Mouse (Mus musculus) MEL (cell line): Measurements from ENCODE around the gene Drc1. TPM values are rescaled to one million over a fixed set of nuclear protein-coding genes. Genes with fewer than 3 reads are reported as not detected.
A peak's percentile ranks its signal among the peaks of the same experiment; 100 is the strongest.

Experiments
- DNase-seq: peaks from one replicate; pipeline ENCODE4 v3.0.0; 2011; ENCODE audit warnings: low read depth, low spot score
- H3K27ac ChIP-seq: 2 replicates; pipeline ENCODE4 v1.5.1; 2012; ENCODE audit warnings: low read depth, mild to moderate bottlenecking, control low read depth, low read length, moderate library complexity; ENCODE audit not compliant: control insufficient read depth
- H3K27me3 ChIP-seq, 2 experiments: fragments of 150-350 bp in 1 of 2; sonication (generic) in 1 of 2; 2 replicates each; pipeline ENCODE4 v1.6.1; 2012; ENCODE audit warnings: low read length in 2 of 2, mild to moderate bottlenecking in 2 of 2, improper control_type of control experiment in 1 of 2, moderate library complexity in 1 of 2; ENCODE audit not compliant: insufficient read depth in 2 of 2, control insufficient read depth in 1 of 2
- H3K36me3 ChIP-seq, 2 experiments: 2 replicates each; pipeline ENCODE4 v1.6.1; 2012 to 2014; ENCODE audit warnings: low read length in 2 of 2, improper control_type of control experiment in 1 of 2, inconsistent platforms in 1 of 2, mild to moderate bottlenecking in 1 of 2; ENCODE audit not compliant: insufficient read depth in 2 of 2, control insufficient read depth in 1 of 2
- H3K4me1 ChIP-seq, 2 experiments: fragments of 150-350 bp in 1 of 2; sonication (generic) in 1 of 2; 2 replicates each; pipeline ENCODE4 v1.6.1; 2012; ENCODE audit warnings: low read length in 2 of 2, improper control_type of control experiment in 1 of 2, mild to moderate bottlenecking in 1 of 2; ENCODE audit not compliant: insufficient read depth in 2 of 2, control insufficient read depth in 1 of 2
- H3K4me3 ChIP-seq, 2 experiments: fragments of 150-350 bp in 1 of 2; sonication (generic) in 1 of 2; 2 replicates each; pipeline ENCODE4 v1.5.1; 2012; ENCODE audit warnings: low read depth in 2 of 2, low read length in 2 of 2, mild to moderate bottlenecking in 2 of 2, moderate library complexity in 2 of 2, control low read depth in 1 of 2, improper control_type of control experiment in 1 of 2; ENCODE audit not compliant: control insufficient read depth in 1 of 2, insufficient read depth in 1 of 2
- H3K79me2 ChIP-seq: 2 replicates; pipeline ENCODE4 v1.6.1; 2012; ENCODE audit warnings: mild to moderate bottlenecking, low read length, moderate library complexity; ENCODE audit not compliant: control insufficient read depth, poor library complexity, insufficient read depth
- H3K9ac ChIP-seq: 2 replicates; pipeline ENCODE4 v1.6.1; 2012; ENCODE audit warnings: low read depth, mild to moderate bottlenecking, control low read depth, low read length, moderate library complexity; ENCODE audit not compliant: control insufficient read depth, poor library complexity, severe bottlenecking
- H3K9me3 ChIP-seq: fragments of 150-350 bp; sonication (generic); replicated peaks from 2 replicates; pipeline ENCODE4 v1.6.1; 2012; ENCODE audit warnings: mild to moderate bottlenecking, low read length, improper control_type of control experiment, moderate library complexity; ENCODE audit not compliant: insufficient read depth
- BHLHE40 ChIP-seq: IDR thresholded peaks from 2 replicates; pipeline ENCODE4 v1.6.1; 2012; ENCODE audit warnings: low read depth, mild to moderate bottlenecking, inconsistent platforms, low read length, improper control_type of control experiment, borderline replicate concordance
- CHD1 ChIP-seq: IDR thresholded peaks from 2 replicates; pipeline ENCODE4 v1.6.1; 2012; ENCODE audit warnings: low read depth, mild to moderate bottlenecking, inconsistent platforms, low read length, improper control_type of control experiment
- CTCF ChIP-seq, 3 experiments: IDR thresholded peaks in 2 of 3; conservative IDR thresholded peaks in 1 of 3; 2 replicates each; pipeline ENCODE4 v1.5.1; 2011 to 2012; ENCODE audit warnings: low read length in 3 of 3, low read depth in 2 of 3, mild to moderate bottlenecking in 2 of 3, improper control_type of control experiment in 1 of 3, inconsistent platforms in 1 of 3, mixed read lengths in 1 of 3, moderate library complexity in 1 of 3; ENCODE audit not compliant: control insufficient read depth in 1 of 3, insufficient read depth in 1 of 3, poor library complexity in 1 of 3, severe bottlenecking in 1 of 3
- E2F4 ChIP-seq: IDR thresholded peaks from 2 replicates; pipeline ENCODE4 v1.6.1; 2011; ENCODE audit warnings: low read depth, low read length, improper control_type of control experiment, borderline replicate concordance
- ETS1 ChIP-seq: IDR thresholded peaks from 2 replicates; pipeline ENCODE4 v1.6.1; 2012; ENCODE audit warnings: low read depth, mild to moderate bottlenecking, inconsistent platforms, low read length, improper control_type of control experiment, moderate library complexity
- GATA1 ChIP-seq: IDR thresholded peaks from 2 replicates; pipeline ENCODE4 v1.6.1; 2011; ENCODE audit warnings: low read depth, low read length, improper control_type of control experiment
- HCFC1 ChIP-seq: IDR thresholded peaks from 2 replicates; pipeline ENCODE4 v1.6.1; 2012; ENCODE audit warnings: low read depth, mild to moderate bottlenecking, inconsistent platforms, low read length, improper control_type of control experiment, moderate library complexity
- KAT2A ChIP-seq: conservative IDR thresholded peaks from 2 replicates; pipeline ENCODE4 v1.6.1; 2012; ENCODE audit warnings: low read depth, low read length, improper control_type of control experiment, inconsistent platforms
- MAX ChIP-seq: IDR thresholded peaks from 2 replicates; pipeline ENCODE4 v1.6.1; 2011; ENCODE audit warnings: low read length, improper control_type of control experiment
- MXI1 ChIP-seq: IDR thresholded peaks from 2 replicates; pipeline ENCODE4 v1.6.1; 2011; ENCODE audit warnings: mild to moderate bottlenecking, low read depth, low read length, improper control_type of control experiment
- POLR2AphosphoS2 ChIP-seq: IDR thresholded peaks from 2 replicates; pipeline ENCODE4 v1.6.1; 2011; ENCODE audit warnings: low read length, improper control_type of control experiment
- RAD21 ChIP-seq: IDR thresholded peaks from 2 replicates; pipeline ENCODE4 v1.6.1; 2011; ENCODE audit warnings: mild to moderate bottlenecking, low read depth, low read length, improper control_type of control experiment
- SIN3A ChIP-seq: IDR thresholded peaks from 2 replicates; pipeline ENCODE4 v1.6.1; 2012; ENCODE audit warnings: low read length, improper control_type of control experiment, inconsistent platforms
- SMC3 ChIP-seq: IDR thresholded peaks from 2 replicates; pipeline ENCODE4 v1.6.1; 2011; ENCODE audit warnings: low read depth, low read length, improper control_type of control experiment
- TAL1 ChIP-seq: IDR thresholded peaks from 2 replicates; pipeline ENCODE4 v1.6.1; 2012; ENCODE audit warnings: mild to moderate bottlenecking, inconsistent platforms, low read length, moderate library complexity, mixed read lengths
- TBP ChIP-seq: IDR thresholded peaks from 2 replicates; pipeline ENCODE4 v1.8.0; 2011; ENCODE audit warnings: low read depth, low read length, improper control_type of control experiment
- USF1 ChIP-seq: IDR thresholded peaks from 2 replicates; pipeline ENCODE4 v1.6.1; 2014; ENCODE audit warnings: low read depth, mild to moderate bottlenecking, inconsistent platforms, low read length, improper control_type of control experiment, moderate library complexity
- USF2 ChIP-seq, 2 experiments: IDR thresholded peaks; 2 replicates each; pipeline ENCODE4 v1.6.1; 2011 to 2012; ENCODE audit warnings: improper control_type of control experiment in 2 of 2, low read length in 2 of 2, borderline replicate concordance in 1 of 2, inconsistent platforms in 1 of 2, low read depth in 1 of 2, mild to moderate bottlenecking in 1 of 2; ENCODE audit not compliant: insufficient read depth in 1 of 2
- ZC3H11A ChIP-seq: IDR thresholded peaks from 2 replicates; pipeline ENCODE4 v1.6.1; 2012; ENCODE audit warnings: low read depth, mild to moderate bottlenecking, inconsistent platforms, low read length, improper control_type of control experiment
- ZKSCAN1 ChIP-seq: IDR thresholded peaks from 2 replicates; pipeline ENCODE4 v1.6.1; 2012; ENCODE audit warnings: low read depth, mild to moderate bottlenecking, inconsistent platforms, low read length, improper control_type of control experiment, moderate library complexity
- ZMIZ1 ChIP-seq: IDR thresholded peaks from 2 replicates; pipeline ENCODE4 v1.6.1; 2012; ENCODE audit warnings: low read depth, mild to moderate bottlenecking, inconsistent platforms, low read length, improper control_type of control experiment, moderate library complexity
- polyA plus RNA-seq, 2 experiments: library from polyadenylated mRNA; stranded (reverse) in 1 of 2; unstranded in 1 of 2; fragments of >175 nt in 1 of 2; fragments of >200 nt in 1 of 2; gene quantifications; 2 replicates each; pipeline versions ENCODE4 v1.2.1 to v1.2.4; 2012; ENCODE audit warnings: low replicate concordance in 2 of 2, low read depth in 1 of 2; ENCODE audit not compliant: insufficient read length in 2 of 2, insufficient read depth in 1 of 2, missing spikeins in 1 of 2
- total RNA-seq: library from RNA; depleted of rRNA; stranded (reverse); fragments of 300-350 nt; gene quantifications from 2 replicates; pipeline ENCODE4 v1.2.3, GENCODE M21; 2012

The Drc1 gene
- total and polyA plus RNA-seq, 3 experiments, result not detected

DNA sequence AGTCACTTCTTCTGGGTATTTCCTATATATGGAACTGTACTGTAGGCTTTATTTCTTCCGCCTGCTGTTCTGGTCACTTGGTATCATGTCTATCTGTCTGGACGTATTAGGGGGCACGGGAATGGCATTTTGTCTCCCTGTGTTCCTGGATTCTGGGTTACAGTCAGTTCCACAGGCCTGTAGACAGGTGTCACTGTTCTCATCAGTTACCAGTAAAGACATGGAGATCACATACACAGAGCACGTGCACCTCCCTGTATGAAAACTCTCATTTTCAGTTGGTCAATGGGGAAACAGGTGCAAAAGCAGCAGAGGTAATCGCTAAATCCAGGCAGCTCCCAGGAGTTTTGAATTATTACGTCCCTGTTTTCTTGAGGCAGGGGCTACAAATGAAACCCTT is 106.5 kb downstream of the Drc1 start:
- TF ChIP-seq BHLHE40, result no peak
- no peak for TF ChIP-seq TAL1
- TF ChIP-seq CTCF (IDR thresholded peaks at IDR 0.05 in 2 of 3, conservative IDR thresholded peaks at IDR 0.05 in 1 of 3; ENCODE audit: control insufficient read depth in 1 of 3, insufficient read depth in 1 of 3, low read depth in 2 of 3, low read length in 3 of 3, poor library complexity in 1 of 3, severe bottlenecking in 1 of 3), result peak in 1 of 3 experiments; percentile 15; a peak in 2 of 6 replicates
- Histone ChIP-seq H3K27ac (no peak overlapping the region), H3K4me3 (no peak overlapping the region), H3K36me3 (no peaks in the 10 kb centered on the region), H3K9ac (no peak overlapping the region), H3K27me3 (peaks cover 8% of the 10 kb centered on the region in 2 experiments), H3K4me1 (0 out of 4 replicates have a peak, but pooled peaks cover 0 to 2% of the 10 kb centered on the region in 2 experiments), H3K9me3 (no peaks in the 10 kb centered on the region), H3K79me2 (no peaks in the 10 kb centered on the region)
- no peak for DNase-seq

DNA sequence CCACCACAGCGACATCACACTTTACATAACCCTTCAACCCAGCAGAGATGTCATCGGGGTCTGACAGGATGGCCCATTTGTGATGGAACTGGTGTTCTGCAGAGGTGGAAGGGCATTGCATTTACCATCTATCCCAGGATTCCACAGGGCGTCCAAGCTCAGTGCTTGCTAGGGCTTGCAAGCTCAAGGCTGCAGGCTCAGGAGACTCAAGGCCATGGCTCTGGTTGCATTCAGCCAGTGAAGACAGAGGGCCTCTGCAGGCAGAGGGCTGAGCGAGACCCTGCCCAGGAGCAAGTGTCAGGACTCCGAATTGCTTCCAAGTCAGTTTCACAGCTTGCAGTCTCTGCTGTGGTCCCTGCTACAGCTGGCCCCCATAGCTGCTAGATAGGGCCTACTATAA is 108.6 kb downstream of the Drc1 start:
- Histone ChIP-seq H3K79me2 (no peaks in the 10 kb centered on the region), H3K27me3 (peaks cover 8% of the 10 kb centered on the region in 2 experiments)
- no peak for TF ChIP-seq ZKSCAN1
- no peak for TF ChIP-seq HCFC1
- no peak for TF ChIP-seq SIN3A
- TF ChIP-seq TAL1, result no peak
- no peak for TF ChIP-seq MAX
- TF ChIP-seq ZC3H11A, result no peak
- TF ChIP-seq MXI1, result no peak
- TF ChIP-seq TBP, result no peak
- TF ChIP-seq USF1, result no peak
- TF ChIP-seq E2F4, result no peak
- TF ChIP-seq CHD1, result no peak
- no peak for TF ChIP-seq GATA1
- TF ChIP-seq POLR2AphosphoS2, result no peak
- TF ChIP-seq, all 39 proteins: peak for 0
- H3K4me1 ChIP-seq, result 0 out of 4 replicates have a peak, but pooled peaks cover 0 to 2% of the 10 kb centered on the region in 2 experiments
- H3K4me3 ChIP-seq, result no peak overlapping the region
- no peak overlapping the region for H3K27ac ChIP-seq
- no peak overlapping the region for H3K9ac ChIP-seq
- no peak for DNase-seq
- H3K9me3 ChIP-seq, result no peaks in the 10 kb centered on the region
- no peaks in the 10 kb centered on the region for H3K36me3 ChIP-seq

DNA sequence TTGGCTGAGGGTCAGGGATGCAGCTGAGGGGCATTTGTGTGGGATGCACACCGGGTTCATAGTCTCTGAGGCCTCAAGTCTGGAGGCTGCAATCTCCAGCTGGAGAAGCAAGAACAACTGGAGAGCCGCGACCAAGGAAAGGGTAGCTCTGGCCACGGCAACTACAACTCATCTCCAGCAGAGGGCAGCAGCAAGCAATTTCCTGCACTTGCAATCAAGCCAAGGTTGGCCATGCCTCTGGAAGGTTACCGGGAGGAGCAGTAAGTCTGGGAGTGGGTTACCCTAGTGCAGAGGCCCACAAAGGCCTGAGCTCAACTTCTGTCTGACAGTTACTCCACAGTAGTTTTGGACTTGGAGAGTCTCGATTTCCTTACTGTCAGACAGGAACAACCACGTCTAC is 110.3 kb downstream of the Drc1 start:
- H3K27me3 ChIP-seq, result peaks cover 5 to 10% of the 10 kb centered on the region in 2 experiments
- TF ChIP-seq KAT2A (no peak), CTCF (IDR thresholded peaks at IDR 0.05 in 2 of 3, conservative IDR thresholded peaks at IDR 0.05 in 1 of 3; ENCODE audit: control insufficient read depth in 1 of 3, insufficient read depth in 1 of 3, low read depth in 2 of 3, low read length in 3 of 3, poor library complexity in 1 of 3, severe bottlenecking in 1 of 3) (peak; percentile 93 to 95 (median 94)), RAD21 (peak; percentile 62), USF2 (IDR thresholded peaks at IDR 0.05; ENCODE audit: borderline replicate concordance in 1 of 2, insufficient read depth in 1 of 2, low read depth in 1 of 2, low read length in 2 of 2) (no peak), SMC3 (peak; percentile 85), ZC3H11A (peak; percentile 51), ETS1 (no peak), ZMIZ1 (no peak)
- no peak overlapping the region for H3K27ac ChIP-seq
- H3K36me3 ChIP-seq, result no peaks in the 10 kb centered on the region
- peak; percentile 72 for DNase-seq
- H3K4me3 ChIP-seq, result no peak overlapping the region
- no peaks in the 10 kb centered on the region for H3K9me3 ChIP-seq
- 0 out of 4 replicates have a peak, but pooled peaks cover 0 to 2% of the 10 kb centered on the region in 2 experiments for H3K4me1 ChIP-seq
- H3K9ac ChIP-seq, result no peak overlapping the region
- no peaks in the 10 kb centered on the region for H3K79me2 ChIP-seq
